Mouse (Mus musculus) heart, adult 11 months (tissue): ENCODE results near the gene Olfr61.
"Not testable (repeated sequence)": the region's sequence is repeated elsewhere in the genome, so short reads cannot be mapped to it uniquely, and the experiment has no call there.

Experiments used
- DNase-seq: peaks from one replicate; pipeline ENCODE4 v3.0.0; 2022

Olfr61 gene

DNA sequence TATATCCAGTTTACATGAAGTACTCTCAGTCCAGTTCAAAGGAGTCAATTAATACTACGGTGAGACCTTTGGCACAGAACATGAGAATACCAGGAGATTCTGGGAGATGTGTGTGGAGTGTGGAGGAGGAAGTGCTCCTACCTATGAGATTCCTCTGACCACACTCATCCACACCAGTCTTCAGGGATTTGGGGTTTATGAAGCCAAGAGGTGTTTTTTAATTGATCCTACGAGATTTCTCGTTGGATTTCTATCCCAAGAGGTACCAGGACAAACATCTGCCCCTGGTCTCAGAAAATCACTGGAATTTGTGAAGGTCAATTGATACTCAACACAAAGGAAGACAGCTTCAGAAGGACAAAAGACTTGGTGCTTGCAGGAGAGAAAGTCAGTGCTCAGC is at the start of gene Olfr61:
Olfr61 (plus strand) TSS at position 301 of the 400 bp plus-strand sequence.
- not testable (repeated sequence) for DNase-seq

DNA sequence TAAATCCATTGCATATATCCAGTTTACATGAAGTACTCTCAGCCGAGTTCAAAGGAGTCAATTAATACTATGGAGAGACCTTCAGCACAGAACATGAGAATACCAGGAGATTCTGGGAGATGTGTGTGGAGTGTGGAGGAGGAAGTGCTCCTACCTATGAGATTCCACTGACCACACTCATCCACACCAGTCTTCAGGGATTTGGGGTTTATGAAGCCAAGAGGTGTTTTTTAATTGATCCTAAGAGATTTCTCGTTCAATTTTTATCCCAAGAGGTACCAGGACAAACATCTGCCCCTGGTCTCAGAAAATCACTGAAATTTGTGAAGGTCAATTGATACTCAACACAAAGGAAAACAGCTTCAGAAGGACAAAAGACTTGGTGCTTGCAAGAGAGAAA is 27.8 kb upstream of the Olfr61 start, which contains the start of gene Olfr46:
Olfr46 (plus strand) TSS at position 301 of the 400 bp plus-strand sequence.
- DNase-seq: not testable (repeated sequence)

DNA sequence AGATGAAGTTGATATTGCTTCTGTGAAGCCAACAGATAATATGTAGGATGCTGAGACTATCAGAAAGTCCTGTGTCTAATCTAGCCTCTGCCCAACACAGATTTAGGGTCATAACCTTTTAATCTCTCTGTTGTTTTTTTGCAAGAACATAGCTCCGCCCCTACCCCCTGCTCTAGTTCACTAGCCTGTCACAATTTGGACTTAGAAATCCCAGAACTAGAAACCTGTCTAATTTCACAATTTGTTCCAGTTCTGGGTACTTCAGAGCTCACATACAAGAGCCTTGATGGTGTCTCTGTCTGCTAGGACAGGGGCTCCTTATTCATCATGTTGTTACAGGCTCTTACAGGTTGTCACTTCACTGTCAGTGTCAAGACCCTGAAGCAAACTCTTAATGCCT is 1.8 kb downstream of the Olfr61 start:
- DNase-seq: no peak

DNA sequence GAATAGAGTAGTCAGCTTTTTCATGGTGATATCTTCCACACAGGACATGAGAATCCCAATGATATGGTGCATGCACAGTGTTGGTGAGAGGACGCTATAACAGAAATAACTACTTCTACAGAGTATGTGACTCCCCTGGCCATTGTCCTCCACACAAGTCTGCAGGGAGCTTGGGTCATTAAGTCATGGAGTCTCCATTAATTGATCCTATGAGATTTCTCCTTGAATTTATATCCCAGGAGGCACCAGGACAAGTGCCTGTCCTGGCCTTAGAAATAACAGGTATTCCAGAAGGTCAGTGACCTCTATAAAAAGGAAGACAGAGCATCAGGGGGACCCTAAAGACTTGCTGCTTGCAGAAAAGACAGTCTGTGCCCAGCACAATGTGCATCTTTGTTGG is 17.4 kb downstream of the Olfr61 start, which contains the start of gene Olfr53:
Olfr53 (plus strand) TSS at position 301 of the 400 bp plus-strand sequence.
- DNase-seq: no peak

DNA sequence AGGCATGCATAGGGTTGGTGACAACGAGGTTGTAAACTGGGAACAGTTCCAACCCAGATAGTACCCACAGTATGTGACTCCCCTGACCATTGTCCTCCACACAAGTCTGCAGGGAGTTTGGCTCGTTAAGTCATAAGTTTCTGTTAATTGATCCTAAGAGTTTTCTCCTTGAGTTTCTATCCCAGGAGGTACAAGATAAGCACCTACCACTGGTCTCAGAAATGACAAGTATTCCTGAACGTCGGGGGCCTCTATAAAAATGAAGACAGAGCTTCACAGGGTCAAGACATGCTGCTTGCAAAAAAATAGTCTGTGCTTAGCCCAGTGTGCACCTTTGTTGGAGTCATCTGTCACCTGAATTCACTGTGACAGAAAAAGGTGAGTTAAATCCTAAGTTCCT is 30.9 kb downstream of the Olfr61 start, which contains the start of gene Olfr539:
Olfr539 (plus strand) TSS at position 301 of the 400 bp plus-strand sequence.
- no peak for DNase-seq

DNA sequence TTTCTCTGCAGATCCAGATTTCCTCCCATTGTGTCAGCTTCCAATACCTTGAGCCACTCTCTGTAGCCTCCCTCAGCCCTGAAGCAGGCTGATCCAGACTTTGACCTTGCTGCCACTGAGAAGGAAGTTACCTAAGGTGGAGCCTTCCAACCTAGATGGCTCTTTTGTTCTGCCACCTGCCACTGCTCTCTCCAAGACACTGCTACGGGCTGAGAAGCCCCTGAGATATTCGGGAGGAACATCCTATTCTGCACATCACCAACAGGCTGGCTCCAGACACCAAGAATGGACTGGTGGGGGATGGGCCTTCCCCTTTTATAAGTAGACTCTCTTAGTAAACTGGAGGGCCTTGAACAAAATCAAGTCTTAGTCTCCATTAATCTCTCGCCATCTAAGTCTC is 41.9 kb downstream of the Olfr61 start:
- DNase-seq: not testable (repeated sequence)

DNA sequence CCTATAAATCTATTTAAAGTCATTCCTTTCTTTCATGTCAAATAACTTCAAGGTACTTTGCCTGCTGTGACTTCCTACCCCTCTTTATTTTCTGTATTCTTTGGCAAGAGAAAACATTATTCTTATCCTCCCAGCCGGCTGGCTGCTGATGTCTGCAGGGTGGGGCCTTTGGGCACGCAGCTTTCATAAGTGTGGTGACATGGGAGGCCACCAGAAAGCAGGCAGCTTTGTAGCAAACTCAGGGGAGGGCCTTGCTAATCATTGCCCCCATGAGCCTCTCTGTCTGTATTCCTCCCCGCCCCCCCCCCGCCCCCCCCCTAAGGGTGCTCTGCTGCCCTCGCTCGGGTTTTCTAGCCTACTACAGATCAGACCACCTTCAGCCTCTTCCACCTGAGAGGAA is 47.1 kb downstream of the Olfr61 start:
- no peak for DNase-seq

DNA sequence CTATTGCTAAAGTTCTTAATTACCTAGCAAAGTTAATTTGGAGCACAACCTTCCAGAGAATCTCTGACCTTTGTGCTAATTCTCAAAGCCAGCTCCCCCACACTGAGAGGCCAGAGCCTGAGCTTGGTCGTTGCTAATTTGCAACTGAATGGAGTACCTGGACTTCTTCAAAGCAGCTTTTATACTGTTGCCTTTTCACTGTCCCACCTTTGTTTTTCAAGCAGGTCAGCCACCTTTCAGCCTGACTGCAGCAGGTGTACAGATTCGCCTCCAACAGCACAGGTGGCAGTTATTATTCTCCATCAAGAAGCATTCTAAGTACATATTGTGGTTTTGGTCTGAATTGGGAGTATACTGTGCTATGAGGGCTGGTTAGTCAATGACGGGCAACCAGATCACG is 50.8 kb downstream of the Olfr61 start:
- DNase-seq: not testable (repeated sequence)

DNA sequence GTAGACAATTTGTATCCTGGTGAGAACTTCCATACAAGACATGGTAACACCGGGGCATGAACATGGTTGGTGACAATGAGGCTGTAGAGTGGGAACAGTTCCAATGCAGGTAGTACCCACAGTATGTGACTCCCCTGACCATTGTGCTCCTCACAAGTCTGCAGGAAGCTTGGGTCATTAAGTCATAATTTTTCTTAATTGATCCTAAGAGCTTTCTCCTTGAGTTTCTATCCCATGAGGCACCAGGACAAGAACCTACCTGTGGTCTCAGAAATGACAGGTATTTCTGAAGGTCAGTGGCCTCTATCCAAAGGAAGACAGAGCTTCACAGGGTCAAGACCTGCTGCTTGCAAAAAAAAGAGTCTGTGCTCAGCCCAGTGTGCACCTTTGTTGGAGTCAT is 52.9 kb downstream of the Olfr61 start, which contains the start of gene Olfr45:
Olfr45 (plus strand) TSS at position 301 of the 400 bp plus-strand sequence.
- no peak for DNase-seq
